Mouse (Mus musculus) testis, adult 10 weeks (tissue): ENCODE data around the gene Macf1. TPM values are rescaled to one million over a fixed set of nuclear protein-coding genes. Genes with fewer than 3 reads are reported as not detected.

Experiments used
- polyA plus RNA-seq: library from polyadenylated mRNA; stranded (reverse); fragments of 350-450 nt; fragmentation: Illumina TruSeq; extraction: RNeasy Lipid Tissue Mini Kit (QIAGEN cat#74804); gene quantifications from one replicate; pipeline ENCODE4 v1.2.3, GENCODE M21; 2014; ENCODE audit warnings: low read depth, low replicate concordance

Gene Macf1
- 82.0 TPM for polyA plus RNA-seq

GRCm38 (mm10) chr4:123684260-123684659, at the start of gene Macf1:
TSS of gene Macf1 (minus strand) at chr4:123684360.

GRCm38 (mm10) chr4:123717574-123718433, 33.6 kb upstream of the Macf1 start, which contains the start of gene Ndufs5:
TSS of gene Ndufs5 (minus strand) at chr4:123718202.

GRCm38 (mm10) chr4:123342642-123343470, 341.3 kb downstream of the Macf1 start, which contains the start of gene Bmp8a:
TSS of gene Bmp8a (minus strand) at chr4:123343252.

GRCm38 (mm10) chr4:123323534-123323933, 360.6 kb downstream of the Macf1 start, which contains the start of gene Oxct2a:
TSS of gene Oxct2a (minus strand) at chr4:123323634.

Other genes starting within 250 kb of the Macf1 start
- gene Ndufs5, start 33.8 kb upstream of the Macf1 start, polyA plus RNA-seq = 29.3 TPM
- 126 TPM for gene Akirin1, start 66.0 kb upstream of the Macf1 start, polyA plus RNA-seq
- gene Rhbdl2, start 103.5 kb upstream of the Macf1 start, polyA plus RNA-seq = 3.5 TPM
- 94.7 TPM for gene 4933427I04Rik, start 175.3 kb upstream of the Macf1 start, polyA plus RNA-seq
- 152 TPM for gene Mycbp, start 220.5 kb upstream of the Macf1 start, polyA plus RNA-seq
- 116 TPM for gene Rragc, start 233.1 kb upstream of the Macf1 start, polyA plus RNA-seq
- gene 4930535I16Rik, start 233.7 kb upstream of the Macf1 start, polyA plus RNA-seq = not detected